Mouse (Mus musculus) layer of hippocampus, postnatal 14 days (tissue): Measurements from ENCODE around the gene Hoxc9. TPM values are rescaled to one million over a fixed set of nuclear protein-coding genes. Genes with fewer than 3 reads are reported as not detected.

Source experiments
- DNase-seq, 2 experiments: peaks; one replicate each; pipeline ENCODE4 v3.0.0; 2021 to 2022; ENCODE audit warnings: low spot score in 2 of 2, mixed read lengths in 1 of 2
- microRNA-seq, 2 experiments: library from miRNA; unstranded; fragments of <30 nt; microRNA quantifications; one replicate each; pipeline ENCODE4 v1.2.0; 2021
- total RNA-seq, 2 experiments: library from RNA; stranded (reverse); gene quantifications; 2 replicates each; pipeline ENCODE4 v1.2.3; 2021

The Hoxc9 gene
- total RNA-seq, 2 experiments from 2014 or later = not detected

GRCm38 (mm10) chr15:103018636-103019035, 42.4 kb downstream of the Hoxc9 start, which contains the start of gene Hoxc4:
TSS of gene Hoxc4 (plus strand) at chr15:103018934.
- DNase-seq = no peak

GRCm38 (mm10) chr15:103020899-103021418, 44.7 kb downstream of the Hoxc9 start:
- no peak for DNase-seq

- DNase-seq = no peak
These were observed 45.3 kb downstream of the Hoxc9 start for GRCm38 (mm10) chr15:103021544-103021943.

- DNase-seq = no peak
These were observed 47.9 kb downstream of the Hoxc9 start for GRCm38 (mm10) chr15:103024131-103024530.

GRCm38 (mm10) chr15:103027266-103028235, 51.3 kb downstream of the Hoxc9 start:
- DNase-seq = no peak

- no peak for DNase-seq
These were observed 52.8 kb downstream of the Hoxc9 start for GRCm38 (mm10) chr15:103028916-103029512.

GRCm38 (mm10) chr15:103030142-103030541, 53.9 kb downstream of the Hoxc9 start:
- no peak for DNase-seq

- no peak for DNase-seq
These were observed 55.9 kb downstream of the Hoxc9 start for GRCm38 (mm10) chr15:103032167-103032566.

- DNase-seq = no peak
These were observed 56.7 kb downstream of the Hoxc9 start for GRCm38 (mm10) chr15:103032646-103033575.

- no peak for DNase-seq
These were observed 58.0 kb downstream of the Hoxc9 start for GRCm38 (mm10) chr15:103034043-103034806.

Small RNA genes lying within 50 kb of the gene (microRNA-seq; reads per million reads assigned to microRNA genes)
- gene Mir196a-2 (0 to 1.1 reads per million in 2 experiments), gene Mir615 (0 to 1.1 reads per million in 2 experiments)

Other genes starting within 250 kb of the Hoxc9 start
- not detected for gene Hoxc13, start 55.3 kb upstream of the Hoxc9 start, total RNA-seq
- not detected for gene Hoxc12, start 39.7 kb upstream of the Hoxc9 start, total RNA-seq
- not detected for gene Hoxc11, start 22.0 kb upstream of the Hoxc9 start, total RNA-seq
- gene Hoxc10, start 9.6 kb upstream of the Hoxc9 start, total RNA-seq = not detected
- not detected for gene Hoxc5, start 9.0 kb upstream of the Hoxc9 start, total RNA-seq
- gene Hoxc8, start 14.2 kb downstream of the Hoxc9 start, total RNA-seq = not detected
- gene Hoxc6, start 21.8 kb downstream of the Hoxc9 start, total RNA-seq = not detected
- gene Hoxc4, start 42.5 kb downstream of the Hoxc9 start, total RNA-seq = not detected
- gene Smug1, start 190.7 kb downstream of the Hoxc9 start, total RNA-seq = 10 to 100 TPM; 14.5 to 15.4 TPM